Mouse (Mus musculus) stomach, postnatal 0 days (tissue): ENCODE results near the gene Trabd2b.

Source experiments
- CTCF ChIP-seq: IDR thresholded peaks from 2 replicates; pipeline ENCODE4 v1.5.1; 2016; ENCODE audit warnings: antibody characterized with exemption, low read depth, mild to moderate bottlenecking, moderate library complexity
- EP300 ChIP-seq: optimal IDR thresholded peaks from 2 replicates; pipeline ENCODE3; 2016; ENCODE audit warnings: antibody characterized with exemption

DNA sequence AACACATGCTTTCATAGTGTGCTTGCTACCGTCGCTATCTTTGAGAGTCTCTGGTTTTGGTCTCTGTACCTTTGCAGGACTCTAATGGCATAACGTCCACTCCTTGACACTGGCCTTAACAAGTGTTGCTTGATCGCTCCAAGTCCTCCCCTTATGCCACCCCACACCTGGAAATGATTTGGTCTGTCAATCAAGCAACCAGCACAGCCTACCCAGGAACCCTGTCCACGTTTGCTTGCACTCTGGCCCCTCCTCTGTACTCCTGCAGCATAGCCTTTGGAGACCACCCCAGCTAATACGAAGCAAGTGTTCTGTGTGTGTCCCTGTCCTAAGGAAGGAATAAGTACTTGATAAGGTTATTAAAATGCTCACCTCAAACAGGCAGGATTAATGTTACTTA lies 161.1 kb downstream of the Trabd2b start:
- no peak for TF ChIP-seq CTCF
- no peak for TF ChIP-seq EP300
